In the genomic region with DNA sequence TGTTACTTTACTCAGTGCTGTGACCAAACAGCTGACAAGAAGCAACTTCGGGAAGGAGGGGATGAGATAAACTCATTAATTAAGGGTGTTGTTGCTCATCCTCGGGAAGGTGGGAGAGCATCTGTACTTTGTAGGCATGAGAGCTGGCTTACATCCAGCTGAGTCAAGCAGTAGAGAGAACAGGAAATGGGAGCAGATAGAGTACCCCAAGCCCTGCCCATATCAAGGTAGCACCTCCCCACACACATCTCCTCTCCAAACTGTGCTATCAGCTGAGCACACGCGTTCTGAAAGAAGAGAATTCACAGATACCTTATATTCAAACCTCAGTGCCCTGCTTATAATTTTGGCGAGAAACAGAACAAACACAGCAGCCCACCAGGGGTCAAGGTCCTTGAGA, we compare ENCODE assay signal across 18 mouse cellular contexts.
DNase-seq lines count a peak whose midpoint lies in the region; ATAC-seq and TF ChIP-seq lines count a peak whose summit lies in the region.
"Had no signal": no experiment of that assay in that cellular context is flagged by ENCODE, and none has a peak within 500 bp of the region (broad histone marks: within the 10 kb centered on the region; RNA-seq: fewer than 3 reads in every experiment).

No protein-coding gene starts in this region.

- H3K9ac ChIP-seq in heart, adult 2 months (ENCODE audit: low read depth, low read length), result no peak overlapping the region
- H3K9ac ChIP-seq: embryonic facial prominence, embryonic 13.5 days; forebrain, embryonic 12.5 days; heart, embryonic 12.5 days; hindbrain, embryonic 14.5 days had no signal

- no peaks in the 10 kb centered on the region for H3K27me3 ChIP-seq in heart, adult 2 months (ENCODE audit: control insufficient read depth, insufficient read depth, low read length)
- H3K27me3 ChIP-seq: embryonic facial prominence, embryonic 13.5 days; forebrain, embryonic 12.5 days; heart, embryonic 12.5 days had no signal

- intact Hi-C loops in heart, adult 2 months (cut with DNase I), result no loop called here

- 0 out of 2 replicates have a peak, but pooled peaks have one; percentile 39 for ATAC-seq in common myeloid progenitor, adult 5-6 weeks (replicated peaks; ENCODE audit: low read depth, poor library complexity, severe bottlenecking)
- ATAC-seq: forebrain, embryonic 16.5 days had no signal

- TF ChIP-seq POLR2A in heart, adult 2 months (IDR thresholded peaks at IDR 0.05; ENCODE audit: insufficient read depth, low read depth, low read length), result no peak

- peak; percentile 66 for DNase-seq in heart, adult 11 months
- no peak for DNase-seq in heart, adult 2 months
- DNase-seq in right cerebral cortex, adult 18-20 months, result peak; percentile 33
- DNase-seq in right cerebral cortex, postnatal 4 days, result no peak
- DNase-seq in liver, result no peak
- DNase-seq in thymus, postnatal 25 days, result no peak
- DNase-seq: adrenal gland, adult 2 months; adrenal gland, postnatal 25 days; cerebellum, adult 8-10 months; cerebellum, postnatal 25 days; gastrocnemius, postnatal 10 days had no signal

- WGBS in heart, adult 2 months, result 23% methylated on average over 5 of the region's 5 CpGs

- no peak overlapping the region for H3K27ac ChIP-seq in heart, adult 2 months
- H3K27ac ChIP-seq: embryonic facial prominence, embryonic 13.5 days; forebrain, embryonic 12.5 days; hindbrain, embryonic 10.5 days; hindbrain, embryonic 14.5 days had no signal

- no peak for TF ChIP-seq CTCF in heart, adult 2 months (IDR thresholded peaks at IDR 0.05)

- no peaks in the 10 kb centered on the region for H3K36me3 ChIP-seq in heart, adult 2 months (ENCODE audit: control insufficient read depth, insufficient read depth, low read length)
- H3K36me3 ChIP-seq: embryonic facial prominence, embryonic 13.5 days; forebrain, embryonic 12.5 days; heart, embryonic 12.5 days; hindbrain, embryonic 10.5 days had no signal

- no peaks in the 10 kb centered on the region for H3K4me1 ChIP-seq in heart, adult 2 months (ENCODE audit: control insufficient read depth, insufficient read depth, low read length)
- H3K4me1 ChIP-seq: embryonic facial prominence, embryonic 13.5 days; forebrain, embryonic 12.5 days; heart, embryonic 12.5 days; hindbrain, embryonic 10.5 days had no signal

- no peaks in the 10 kb centered on the region for H3K79me2 ChIP-seq in heart, adult 2 months (replicated peaks; ENCODE audit: control insufficient read depth, insufficient read depth, low read length)

- no peak overlapping the region for H3K4me3 ChIP-seq in heart, adult 2 months
- H3K4me3 ChIP-seq: embryonic facial prominence, embryonic 13.5 days; forebrain, embryonic 12.5 days; heart, embryonic 12.5 days; hindbrain, embryonic 10.5 days had no signal

- no peak for TF ChIP-seq EP300 in heart, adult 2 months (IDR thresholded peaks at IDR 0.05; ENCODE audit: insufficient read depth, low read depth, low read length)

Comparison
In these comparisons a context has a peak if more than half of its experiments do, and no peak if none do; other contexts are left out.
1. DNase-seq: peak in heart, adult 11 months (single experiment) and right cerebral cortex, adult 18-20 months (single experiment); none in heart, adult 2 months (0 of 2), right cerebral cortex, postnatal 4 days (single experiment), liver (single experiment) and thymus, postnatal 25 days (single experiment).